Mouse (Mus musculus) embryonic facial prominence, embryonic 14.5 days (tissue): ENCODE data around the gene Ankrd34a. TPM values are rescaled to one million over a fixed set of nuclear protein-coding genes. Genes with fewer than 3 reads are reported as not detected.

Experiments
- ATAC-seq: fragments of 200-750 bp; cut with Nextera tagmentation; 2 replicates; pipeline ENCODE4 v1.8.0; 2017; ENCODE audit warnings: low read depth, moderate number of reproducible peaks, moderate TSS enrichment
- DNase-seq: peaks from one replicate; pipeline ENCODE4 v3.0.0-alpha.2; 2015; ENCODE audit warnings: low spot score
- H3K27ac ChIP-seq: fragments of 300-500 bp; sonication (generic); replicated peaks from 2 replicates; pipeline ENCODE4 v1.5.1; 2014; ENCODE audit warnings: low read depth, mild to moderate bottlenecking, low read length, moderate library complexity
- H3K27me3 ChIP-seq: fragments of 300-500 bp; sonication (generic); replicated peaks from 2 replicates; pipeline ENCODE4 v1.6.1; 2014; ENCODE audit warnings: low read length; ENCODE audit not compliant: control insufficient read depth, insufficient read depth
- H3K36me3 ChIP-seq: fragments of 300-500 bp; sonication (generic); 2 replicates; pipeline ENCODE4 v1.6.1; 2014; ENCODE audit warnings: low read length, mixed read lengths; ENCODE audit not compliant: control insufficient read depth, insufficient read depth
- H3K4me1 ChIP-seq: fragments of 300-500 bp; sonication (generic); 2 replicates; pipeline ENCODE4 v1.6.1; 2014; ENCODE audit warnings: antibody characterized with exemption, low read length; ENCODE audit not compliant: control insufficient read depth, insufficient read depth
- H3K4me2 ChIP-seq: fragments of 300-500 bp; sonication (generic); 2 replicates; pipeline ENCODE4 v1.6.1; 2014; ENCODE audit warnings: low read depth, mild to moderate bottlenecking, low read length, moderate library complexity, mixed read lengths
- H3K4me3 ChIP-seq: fragments of 300-500 bp; sonication (generic); 2 replicates; pipeline ENCODE4 v1.5.1; 2014; ENCODE audit warnings: low read depth, mild to moderate bottlenecking, low read length
- H3K9ac ChIP-seq: fragments of 300-500 bp; sonication (generic); 2 replicates; pipeline ENCODE4 v1.6.1; 2014; ENCODE audit warnings: low read depth, mild to moderate bottlenecking, low read length, moderate library complexity, mixed read lengths
- H3K9me3 ChIP-seq: fragments of 300-500 bp; sonication (generic); 2 replicates; pipeline ENCODE4 v1.6.1; 2016; ENCODE audit warnings: low read length; ENCODE audit not compliant: control insufficient read depth
- WGBS: fragments of 180-500 bp; shearing (Covaris S2); extraction: QIAGEN DNeasy Blood & Tissue Kit; methylation state at CpG from one replicate; pipeline ENCODE4 v1.1.7; 2014; 5-methylcytosine and 5-hydroxymethylcytosine counted together
- polyA plus RNA-seq: library from polyadenylated mRNA; unstranded; fragments of >200 nt; fragmentation: Nextera tagmentation; extraction: Ambion mirVana; gene quantifications from 2 replicates; pipeline ENCODE4 v1.2.1, GENCODE M21; 2014

Gene Ankrd34a
- 2.7 and 3.0 TPM in 2 replicates for polyA plus RNA-seq

DNA sequence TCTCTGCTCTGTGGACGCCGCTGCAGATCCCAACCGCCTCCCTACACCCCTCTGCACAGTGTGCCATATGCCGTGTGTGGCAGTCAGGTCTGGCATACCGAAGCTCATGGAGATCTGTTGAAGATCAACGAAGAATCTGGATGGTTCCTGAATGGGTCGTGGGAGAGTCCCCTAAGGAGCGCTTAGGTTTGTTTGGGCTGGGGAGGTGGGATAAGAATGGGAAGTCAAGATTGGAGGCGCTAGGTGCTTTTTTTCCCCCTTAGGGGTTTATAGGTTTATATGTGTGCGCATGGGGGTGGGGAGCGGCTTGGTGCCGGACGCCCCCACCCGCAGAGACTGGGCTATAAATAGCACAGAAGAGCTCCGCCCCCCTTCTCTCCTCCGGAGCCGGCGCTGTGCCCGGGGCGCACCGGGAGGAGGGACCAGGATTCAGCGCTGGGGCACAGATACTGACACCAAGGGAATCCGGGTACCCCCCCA is at the start of gene Ankrd34a:
Gene Ankrd34a, plus strand, starts transcription at position 409 of the 480 bp plus-strand sequence.
- no peak for ATAC-seq
- DNase-seq = peak; percentile 46
- no peaks in the 10 kb centered on the region for H3K9me3 ChIP-seq
- H3K4me3 ChIP-seq = peak within 1 kb of the TSS; percentile 58
- peaks cover 32% of the 10 kb centered on the region for H3K4me1 ChIP-seq
- 1% methylated on average over 15 of the region's 23 CpGs for WGBS
- H3K4me2 ChIP-seq = peak within 1 kb of the TSS; percentile 99
- peaks cover 7% of the 10 kb centered on the region for H3K27me3 ChIP-seq
- peak within 1 kb of the TSS; percentile 74 for H3K9ac ChIP-seq
- no peaks in the 10 kb centered on the region for H3K36me3 ChIP-seq
- H3K27ac ChIP-seq = peak within 1 kb of the TSS; percentile 61; the same call in 1 of the 2 replicates

DNA sequence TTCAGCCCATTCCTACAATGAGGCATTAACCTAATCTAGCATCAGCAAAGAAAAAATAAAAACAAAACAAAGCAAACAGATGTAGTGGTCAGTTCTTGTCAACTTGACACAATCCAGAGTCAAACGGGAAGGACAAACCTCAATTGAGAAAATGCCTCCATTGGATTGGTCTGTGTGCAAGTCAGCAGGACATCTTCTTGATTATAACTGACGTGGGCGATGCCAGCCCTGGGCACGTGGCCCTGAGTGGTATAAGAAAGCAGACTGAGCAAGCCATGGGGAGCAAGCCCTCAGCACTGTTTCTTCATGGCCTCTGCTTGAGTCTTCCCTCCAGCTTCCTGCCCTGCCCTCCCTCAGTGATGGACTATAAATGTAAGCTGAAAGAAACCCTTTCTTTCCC is 49.6 kb upstream of the Ankrd34a start:
- WGBS = 55% methylated on average over 4 of the region's 4 CpGs
- Histone ChIP-seq H3K36me3 (no peaks in the 10 kb centered on the region), H3K27me3 (no peaks in the 10 kb centered on the region), H3K9me3 (no peaks in the 10 kb centered on the region), H3K27ac (no peak overlapping the region), H3K4me1 (no peaks in the 10 kb centered on the region), H3K4me2 (no peak overlapping the region), H3K4me3 (no peak overlapping the region), H3K9ac (no peak overlapping the region)
- DNase-seq (no peak), ATAC-seq (0 out of 2 replicates have a peak, but pooled peaks have one; percentile 10)

DNA sequence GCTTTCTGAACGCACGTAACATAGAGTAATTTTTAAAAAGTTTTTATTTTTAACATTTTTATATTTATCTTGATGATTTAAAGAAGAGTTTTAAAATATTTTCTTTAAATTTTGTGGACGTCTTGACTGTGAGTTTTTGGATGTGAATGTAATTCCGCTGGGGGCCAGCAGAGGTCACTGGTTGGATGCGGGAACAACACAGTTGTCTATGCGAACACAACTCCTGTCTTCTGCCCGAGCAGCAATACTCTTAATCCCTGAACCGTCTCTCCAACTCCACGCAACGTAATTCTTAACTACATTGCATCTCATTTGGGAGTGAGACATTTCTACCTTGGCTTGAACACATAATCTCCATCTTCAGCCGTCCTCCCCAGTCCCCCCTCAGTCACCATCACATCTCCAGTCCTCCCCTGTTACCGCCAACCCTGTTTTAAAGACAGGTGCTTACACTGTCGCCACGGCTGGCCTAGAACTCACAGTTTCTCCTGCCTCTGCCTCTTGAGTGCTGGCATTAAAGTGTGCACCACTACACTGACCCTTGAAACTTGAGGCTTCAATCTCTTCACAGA is 49.0 kb upstream of the Ankrd34a start:
- Histone ChIP-seq H3K4me3 (no peak overlapping the region), H3K27me3 (no peaks in the 10 kb centered on the region), H3K4me1 (no peaks in the 10 kb centered on the region), H3K4me2 (peak overlapping the region; percentile 38; the same call in 1 of the 2 replicates), H3K9ac (no peak overlapping the region), H3K27ac (no peak overlapping the region), H3K36me3 (no peaks in the 10 kb centered on the region), H3K9me3 (no peaks in the 10 kb centered on the region)
- 9% methylated on average over 14 of the region's 14 CpGs for WGBS
- DNase-seq = peak; percentile 71
- 0 out of 2 replicates have a peak, but pooled peaks have one; percentile 56 for ATAC-seq

DNA sequence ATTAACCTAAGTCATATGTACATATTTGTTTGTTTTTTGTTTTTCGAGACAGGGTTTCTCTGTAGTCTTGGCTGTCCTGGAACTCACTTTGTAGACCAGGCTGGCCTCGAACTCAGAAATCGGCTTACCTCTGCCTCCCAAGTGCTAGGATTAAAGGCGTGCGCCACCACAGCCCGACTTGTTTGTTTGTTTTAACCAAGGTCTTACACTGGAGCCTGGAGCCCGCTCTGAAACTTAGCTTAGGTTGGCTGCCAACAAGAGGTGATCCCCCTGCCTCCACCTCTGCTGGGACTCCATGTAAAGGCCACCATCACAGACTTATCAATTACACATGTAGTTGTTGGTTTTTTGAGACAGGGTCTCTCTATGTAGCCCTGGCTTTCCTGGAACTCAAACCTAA is 47.6 kb upstream of the Ankrd34a start:
- H3K4me3 ChIP-seq = no peak overlapping the region
- no peak overlapping the region for H3K4me2 ChIP-seq
- DNase-seq (no peak), ATAC-seq (no peak)
- H3K27ac ChIP-seq = no peak overlapping the region
- H3K27me3 ChIP-seq = no peaks in the 10 kb centered on the region
- H3K36me3 ChIP-seq = no peaks in the 10 kb centered on the region
- H3K4me1 ChIP-seq = no peaks in the 10 kb centered on the region
- WGBS = 76% methylated on average over 7 of the region's 7 CpGs
- no peak overlapping the region for H3K9ac ChIP-seq
- no peaks in the 10 kb centered on the region for H3K9me3 ChIP-seq

DNA sequence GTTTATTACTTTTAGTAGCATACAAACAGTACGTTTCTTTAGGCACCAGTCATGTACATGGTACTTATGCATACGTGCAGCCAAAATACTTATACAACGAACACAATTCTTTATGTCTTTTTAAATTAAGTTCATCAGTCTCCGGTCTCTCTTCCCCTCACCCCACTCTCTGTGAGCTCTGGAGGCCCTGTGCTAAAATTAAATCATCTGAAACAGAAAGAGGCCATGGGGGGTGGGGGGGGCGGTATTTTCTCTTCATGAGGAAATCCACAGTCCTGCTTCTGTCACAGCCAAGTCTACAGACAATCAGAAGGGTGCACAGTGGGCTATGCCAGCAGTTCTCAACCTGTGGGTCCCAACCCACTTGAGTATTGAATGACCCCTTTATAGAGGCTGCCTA is 47.1 kb upstream of the Ankrd34a start:
- ATAC-seq (no peak), DNase-seq (no peak)
- Histone ChIP-seq H3K27ac (no peak overlapping the region), H3K4me3 (no peak overlapping the region), H3K36me3 (no peaks in the 10 kb centered on the region), H3K4me2 (no peak overlapping the region), H3K27me3 (no peaks in the 10 kb centered on the region), H3K9me3 (no peaks in the 10 kb centered on the region), H3K9ac (no peak overlapping the region), H3K4me1 (no peaks in the 10 kb centered on the region)
- 71% methylated on average over 5 of the region's 5 CpGs for WGBS

DNA sequence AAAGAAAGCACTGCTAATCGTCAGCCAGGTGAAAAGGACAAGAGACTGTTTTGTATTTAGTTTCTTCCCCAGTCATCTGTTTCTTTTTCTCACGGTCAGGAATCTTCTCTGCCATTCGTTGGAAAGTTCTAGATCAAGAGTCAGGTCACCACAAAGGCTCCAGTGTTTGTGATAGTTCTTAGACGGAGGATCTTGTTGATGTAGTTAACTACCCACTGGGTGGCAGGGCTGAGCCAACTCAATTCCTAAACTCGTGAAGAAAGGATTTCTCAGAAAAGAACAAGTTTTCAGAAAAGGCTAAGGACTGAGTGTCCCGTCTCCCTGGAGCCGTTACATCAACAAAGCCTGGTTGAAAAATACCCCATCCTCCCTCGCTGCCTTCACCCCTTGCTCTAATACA is 45.2 kb upstream of the Ankrd34a start:
- Histone ChIP-seq H3K4me3 (no peak overlapping the region), H3K4me2 (0 out of 2 replicates have a peak overlapping the region, but pooled peaks have one; percentile 5), H3K4me1 (peaks cover 12% of the 10 kb centered on the region), H3K27me3 (no peaks in the 10 kb centered on the region), H3K36me3 (no peaks in the 10 kb centered on the region), H3K9ac (peak overlapping the region; percentile 47; the same call in 1 of the 2 replicates), H3K27ac (peak overlapping the region; percentile 46; the same call in 1 of the 2 replicates), H3K9me3 (no peaks in the 10 kb centered on the region)
- DNase-seq (peak; percentile 84), ATAC-seq (0 out of 2 replicates have a peak, but pooled peaks have one; percentile 17)
- 8% methylated on average over 8 of the region's 8 CpGs for WGBS

DNA sequence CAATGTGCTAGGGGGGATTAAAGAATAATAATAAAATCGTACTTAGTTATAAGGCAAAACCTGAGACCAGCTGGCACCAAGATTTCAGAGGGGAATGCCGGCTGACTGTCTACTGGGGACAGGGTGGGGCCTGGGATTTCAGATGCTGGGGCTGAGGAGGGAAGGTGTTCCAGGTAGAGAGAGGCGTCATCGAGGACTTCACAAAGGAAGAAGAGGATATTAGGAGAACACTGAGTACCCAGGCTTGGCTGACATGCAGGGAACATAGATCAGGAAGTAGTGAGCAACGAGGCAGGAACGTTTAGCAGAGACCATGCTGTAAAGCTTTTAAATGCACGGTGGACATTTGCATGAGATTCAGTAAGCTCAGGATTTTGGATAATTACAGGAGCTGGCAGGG is 44.5 kb upstream of the Ankrd34a start:
- H3K27me3 ChIP-seq = no peaks in the 10 kb centered on the region
- H3K9ac ChIP-seq = no peak overlapping the region
- H3K36me3 ChIP-seq = no peaks in the 10 kb centered on the region
- H3K4me3 ChIP-seq = no peak overlapping the region
- no peak overlapping the region; the same call in 1 of the 2 replicates for H3K27ac ChIP-seq
- no peak for DNase-seq
- no peak for ATAC-seq
- H3K9me3 ChIP-seq = no peaks in the 10 kb centered on the region
- peaks cover 12% of the 10 kb centered on the region for H3K4me1 ChIP-seq
- 68% methylated on average over 7 of the region's 7 CpGs for WGBS
- no peak overlapping the region for H3K4me2 ChIP-seq

DNA sequence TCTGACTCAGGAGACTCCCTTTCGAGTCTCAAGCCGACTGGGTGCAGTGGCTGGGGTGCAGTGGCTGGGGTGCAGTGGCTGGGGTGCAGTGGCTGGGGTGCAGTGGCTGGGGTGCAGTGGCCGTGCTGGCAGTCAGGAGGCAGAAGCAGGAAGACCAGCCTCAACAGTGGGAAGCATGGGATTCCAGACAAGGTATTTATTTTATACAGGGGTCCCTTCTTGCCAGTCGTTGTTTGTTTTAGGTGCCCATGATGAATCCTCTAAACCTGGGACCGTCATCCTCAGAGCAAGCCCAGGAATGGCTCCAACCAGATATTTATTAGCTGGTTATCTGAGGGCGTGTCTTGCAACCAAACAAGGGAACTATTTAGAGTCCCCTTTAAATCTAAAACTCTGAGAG is 42.8 kb upstream of the Ankrd34a start:
- Histone ChIP-seq H3K4me3 (no peak overlapping the region), H3K4me2 (no peak overlapping the region), H3K4me1 (peaks cover 12% of the 10 kb centered on the region), H3K27ac (no peak overlapping the region), H3K9ac (no peak overlapping the region), H3K9me3 (no peaks in the 10 kb centered on the region), H3K36me3 (no peaks in the 10 kb centered on the region), H3K27me3 (no peaks in the 10 kb centered on the region)
- ATAC-seq = no peak
- no peak for DNase-seq
- WGBS = 73% methylated on average over 6 of the region's 6 CpGs

DNA sequence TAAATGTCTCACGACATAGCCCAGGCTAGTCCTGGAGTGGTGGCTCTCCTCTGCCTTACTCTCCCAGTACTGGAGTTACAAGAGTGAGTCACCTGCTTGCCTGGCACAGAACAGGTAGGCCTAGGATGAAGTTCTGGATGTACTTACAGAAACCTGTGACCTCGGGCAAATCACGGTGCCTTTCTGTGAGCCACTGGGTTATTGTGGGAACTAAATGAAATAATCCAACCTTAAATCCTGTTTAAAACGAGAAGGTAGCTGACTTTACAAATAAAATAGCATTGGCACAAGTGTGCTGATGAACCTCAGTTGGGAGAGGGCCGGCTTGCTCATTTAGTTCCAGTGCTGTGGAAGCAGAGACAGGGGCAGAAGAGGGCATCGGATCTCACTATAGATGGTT is 42.2 kb upstream of the Ankrd34a start:
- Histone ChIP-seq H3K4me1 (peaks cover 12% of the 10 kb centered on the region), H3K9me3 (no peaks in the 10 kb centered on the region), H3K4me2 (no peak overlapping the region), H3K9ac (no peak overlapping the region), H3K4me3 (no peak overlapping the region), H3K27ac (peak overlapping the region; percentile 80; the same call in 1 of the 2 replicates), H3K36me3 (no peaks in the 10 kb centered on the region), H3K27me3 (no peaks in the 10 kb centered on the region)
- no peak for DNase-seq
- ATAC-seq = no peak
- 77% methylated on average over 6 of the region's 6 CpGs for WGBS
